Mouse (Mus musculus) brain, embryonic 14.5 days (tissue): ENCODE measurements at regions not wholly inside any gene's neighbourhood (a gene's known extent, or its start where the extent isn't known, plus 50 kb on each side); places are given as distances from the start of the nearest gene placed in this dataset.

Source experiments
- CTCF ChIP-seq: fragments of 200-500 bp; IDR thresholded peaks from 2 replicates; pipeline ENCODE4 v1.5.1; 2012; ENCODE audit warnings: inconsistent platforms, mild to moderate bottlenecking, moderate library complexity, borderline replicate concordance; ENCODE audit not compliant: insufficient read depth, insufficient read length; ENCODE audit errors: extremely low read depth
- POLR2A ChIP-seq: fragments of 200-500 bp; IDR thresholded peaks from 2 replicates; pipeline ENCODE4 v1.6.1; 2012; ENCODE audit warnings: mild to moderate bottlenecking, inconsistent platforms, borderline replicate concordance; ENCODE audit not compliant: poor library complexity, insufficient read depth, insufficient read length, severe bottlenecking; ENCODE audit errors: extremely low read depth

- no peak for TF ChIP-seq CTCF
- no peak for TF ChIP-seq POLR2A
Observed at GRCm38 (mm10) chr7:136689579-136689978, 204.8 kb upstream of the Mgmt start.
